Comparison of ENCODE assay signal across 8 mouse cellular contexts in the genomic region with DNA sequence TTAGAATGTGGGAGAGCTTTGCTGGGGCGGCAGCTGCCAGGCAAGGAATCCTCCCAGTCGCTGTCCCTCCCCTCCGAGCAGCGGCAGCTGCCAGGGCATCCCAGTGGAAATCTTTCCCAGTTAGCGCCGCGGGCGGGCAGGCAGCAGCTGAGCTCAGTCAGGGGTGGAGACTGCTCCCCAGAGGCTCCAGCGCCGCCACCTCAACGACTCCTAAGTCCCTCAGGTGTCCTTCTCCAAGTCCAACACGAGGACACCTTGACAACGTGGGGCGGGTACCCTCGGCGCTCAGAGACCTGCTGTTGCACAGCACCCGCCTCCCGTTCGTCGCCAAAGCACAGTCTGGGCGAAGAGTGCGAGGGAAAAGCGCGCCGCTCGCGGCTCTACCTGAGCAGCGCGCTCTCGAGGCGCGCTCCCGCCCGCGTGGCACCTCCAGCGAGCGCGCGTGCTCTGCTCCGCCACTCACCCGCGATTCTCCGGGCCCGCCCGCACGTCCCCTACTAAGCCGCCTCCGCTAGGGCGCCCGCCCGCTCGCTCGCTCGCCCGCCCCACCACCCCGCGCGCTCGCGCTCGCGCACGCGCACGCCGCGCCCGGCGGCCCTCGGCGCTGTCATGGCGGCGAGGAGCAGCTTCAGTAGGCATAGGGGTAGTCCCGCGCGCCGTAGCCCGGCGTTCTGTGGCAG. TPM values are rescaled to one million over a fixed set of nuclear protein-coding genes. Genes with fewer than 3 reads are reported as not detected.
DNase-seq lines count a peak whose midpoint lies in the region; ATAC-seq and TF ChIP-seq lines count a peak whose summit lies in the region.

No protein-coding gene starts in this region.

- H3K4me2 ChIP-seq in lung, postnatal 0 days (replicated peaks; ENCODE audit: low read depth, low read length), result peak overlapping the region; percentile 94

- DNase-seq in MN1 (ENCODE audit: low spot score), result peak; percentile 93
- DNase-seq in cerebellum, adult 9-10 months, result peak; percentile 92
- peak; percentile 85 for DNase-seq in hindbrain, embryonic 10.5 days (ENCODE audit: low spot score)
- DNase-seq in layer of hippocampus, postnatal 10 days (ENCODE audit: low spot score in 2 of 2), result peak; percentile 80 to 89
- DNase-seq in lung, postnatal 0 days (ENCODE audit: low spot score), result peak; percentile 93
- peak; percentile 67 for DNase-seq in ovary, postnatal 10 days (ENCODE audit: low spot score)
- peak; percentile 93 for DNase-seq in thymus, postnatal 0 days (ENCODE audit: low spot score)

- H3K27me3 ChIP-seq in hindbrain, embryonic 10.5 days (ENCODE audit: insufficient read depth, poor library complexity, severe bottlenecking), result peaks cover 17% of the 10 kb centered on the region
- H3K27me3 ChIP-seq in lung, postnatal 0 days (replicated peaks; ENCODE audit: insufficient read depth, low read length), result no peaks in the 10 kb centered on the region

- WGBS in hindbrain, embryonic 10.5 days, result under 1% methylated on average over 79 of the region's 79 CpGs
- under 1% methylated on average over 59 of the region's 79 CpGs for WGBS in lung, postnatal 0 days

- TF ChIP-seq EP300 in lung, postnatal 0 days (IDR thresholded peaks at IDR 0.05), result no peak

- peak overlapping the region; percentile 91 for H3K4me3 ChIP-seq in hindbrain, embryonic 10.5 days
- H3K4me3 ChIP-seq in lung, postnatal 0 days (ENCODE audit: low read depth, low read length), result peak overlapping the region; percentile 98

- peak; percentile 90 for ATAC-seq in frontal cortex, adult (ENCODE audit: low TSS enrichment)
- peak; percentile 96 for ATAC-seq in lung, postnatal 0 days

- peak overlapping the region; percentile 95 for H3K27ac ChIP-seq in hindbrain, embryonic 10.5 days
- H3K27ac ChIP-seq in lung, postnatal 0 days (ENCODE audit: low read length), result peak overlapping the region; percentile 93

- no peaks in the 10 kb centered on the region for H3K36me3 ChIP-seq in hindbrain, embryonic 10.5 days
- H3K36me3 ChIP-seq in lung, postnatal 0 days (ENCODE audit: insufficient read depth, low read length), result no peaks in the 10 kb centered on the region

- H3K9ac ChIP-seq in lung, postnatal 0 days (replicated peaks; ENCODE audit: low read depth), result peak overlapping the region; percentile 76

- H3K9me3 ChIP-seq in hindbrain, embryonic 10.5 days, result no peaks in the 10 kb centered on the region
- H3K9me3 ChIP-seq in lung, postnatal 0 days (ENCODE audit: low read length), result no peaks in the 10 kb centered on the region

- peaks cover 15% of the 10 kb centered on the region for H3K4me1 ChIP-seq in hindbrain, embryonic 10.5 days (replicated peaks)
- H3K4me1 ChIP-seq in lung, postnatal 0 days (ENCODE audit: insufficient read depth, low read depth, low read length), result peaks cover 6% of the 10 kb centered on the region; the same call in 1 of the 2 replicates

- TF ChIP-seq CTCF in lung, postnatal 0 days (IDR thresholded peaks at IDR 0.05), result no peak; the same call in 1 of the 2 replicates

RNA-seq across cellular contexts. Expression of gene Lrba, which starts 0.7 kb away (rescaled TPM):
- polyA plus RNA-seq in hindbrain, embryonic 10.5 days (2016; fragmentation: Nextera tagmentation; extraction: Ambion mirVana), result 4.0 and 4.5 TPM in 2 replicates
- total RNA-seq in layer of hippocampus, postnatal 10 days (2021), result 10 to 100 TPM; 21.3 TPM
- 2.5 and 2.9 TPM in 2 replicates for polyA plus RNA-seq in lung, postnatal 0 days (2015; fragmentation: Nextera tagmentation; extraction: Ambion mirVana)
- polyA plus RNA-seq in thymus, postnatal 0 days (2015; fragmentation: Nextera tagmentation; extraction: Ambion mirVana), result 2.8 and 4.4 TPM in 2 replicates

Comparison
In these comparisons a context has a peak if more than half of its experiments do, and no peak if none do; other contexts are left out.
1. Peak in every context shown above with its lines: DNase-seq, ATAC-seq, H3K4me3 ChIP-seq and H3K27ac ChIP-seq.